27 mouse cellular contexts compared by ENCODE assay signal in the genomic region with DNA sequence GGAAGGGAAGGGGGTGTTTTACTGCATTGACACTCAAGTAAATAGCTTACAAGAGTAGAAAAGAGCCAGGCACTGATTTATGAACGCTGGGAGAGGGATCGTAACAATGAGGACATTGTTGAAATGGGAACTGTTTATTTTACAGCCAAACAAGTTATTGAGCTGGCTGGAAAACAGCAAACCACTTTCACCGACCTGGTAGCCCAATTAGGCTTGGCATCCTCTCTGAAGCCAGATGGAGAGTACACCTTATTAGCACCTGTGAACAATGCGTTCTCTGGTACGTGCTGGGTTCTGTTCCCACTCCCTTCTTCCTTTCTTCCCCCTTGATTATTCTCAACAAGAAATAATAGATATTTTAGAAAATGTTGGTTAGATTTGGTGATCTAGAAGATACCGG. TPM values are rescaled to one million over a fixed set of nuclear protein-coding genes. Genes with fewer than 3 reads are reported as not detected.
DNase-seq lines count a peak whose midpoint lies in the region; ATAC-seq and TF ChIP-seq lines count a peak whose summit lies in the region.
"Had no signal": no experiment of that assay in that cellular context is flagged by ENCODE, and none has a peak within 500 bp of the region (broad histone marks: within the 10 kb centered on the region; RNA-seq: fewer than 3 reads in every experiment).

No protein-coding gene starts in this region.

- TF ChIP-seq POLR2A in brain, embryonic 14.5 days (IDR thresholded peaks at IDR 0.05; ENCODE audit: borderline replicate concordance, extremely low read depth, insufficient read depth, insufficient read length, poor library complexity, severe bottlenecking): no peak

- H3K4me3 ChIP-seq in forebrain, embryonic 14.5 days (ENCODE audit: low read depth, low read length): no peak overlapping the region
- H3K4me3 ChIP-seq in forebrain, postnatal 0 days (ENCODE audit: low read depth, low read length): no peak overlapping the region
- no peak overlapping the region for H3K4me3 ChIP-seq in limb, embryonic 11.5 days (ENCODE audit: low read depth, low read length)
- no peak overlapping the region for H3K4me3 ChIP-seq in limb, embryonic 10.5 days
- no peak overlapping the region for H3K4me3 ChIP-seq in limb, embryonic 12.5 days (replicated peaks)
- H3K4me3 ChIP-seq in midbrain, embryonic 15.5 days: no peak overlapping the region
- H3K4me3 ChIP-seq: embryonic facial prominence, embryonic 13.5 days; embryonic facial prominence, embryonic 15.5 days; erythroblast, embryonic 14.5 days; forebrain, embryonic 13.5 days had no signal

- H3K9me3 ChIP-seq in forebrain, embryonic 14.5 days (replicated peaks; ENCODE audit: control insufficient read depth, low read length): no peaks in the 10 kb centered on the region
- H3K9me3 ChIP-seq in forebrain, postnatal 0 days (ENCODE audit: low read length): no peaks in the 10 kb centered on the region
- no peaks in the 10 kb centered on the region for H3K9me3 ChIP-seq in limb, embryonic 11.5 days (ENCODE audit: control insufficient read depth, low read length)
- H3K9me3 ChIP-seq in limb, embryonic 10.5 days (replicated peaks): no peaks in the 10 kb centered on the region
- H3K9me3 ChIP-seq in limb, embryonic 12.5 days: no peaks in the 10 kb centered on the region
- no peaks in the 10 kb centered on the region for H3K9me3 ChIP-seq in midbrain, embryonic 15.5 days
- H3K9me3 ChIP-seq: embryonic facial prominence, embryonic 13.5 days; embryonic facial prominence, embryonic 15.5 days; forebrain, embryonic 13.5 days had no signal

- H3K36me3 ChIP-seq in forebrain, embryonic 14.5 days (ENCODE audit: control insufficient read depth, insufficient read depth, low read length): no peaks in the 10 kb centered on the region
- H3K36me3 ChIP-seq in forebrain, postnatal 0 days (ENCODE audit: insufficient read depth): no peaks in the 10 kb centered on the region
- H3K36me3 ChIP-seq in limb, embryonic 11.5 days (ENCODE audit: control insufficient read depth, insufficient read depth, low read length): no peaks in the 10 kb centered on the region
- no peaks in the 10 kb centered on the region for H3K36me3 ChIP-seq in limb, embryonic 10.5 days
- H3K36me3 ChIP-seq in limb, embryonic 12.5 days: no peaks in the 10 kb centered on the region
- no peaks in the 10 kb centered on the region for H3K36me3 ChIP-seq in midbrain, embryonic 15.5 days (replicated peaks)
- H3K36me3 ChIP-seq: G1E had no signal

- no peak overlapping the region for H3K27ac ChIP-seq in forebrain, embryonic 14.5 days (ENCODE audit: low read depth, low read length)
- no peak overlapping the region for H3K27ac ChIP-seq in forebrain, postnatal 0 days (ENCODE audit: low read depth, low read length)
- no peak overlapping the region; the same call in 1 of the 2 replicates for H3K27ac ChIP-seq in limb, embryonic 11.5 days (replicated peaks; ENCODE audit: low read depth, low read length)
- H3K27ac ChIP-seq in limb, embryonic 10.5 days: no peak overlapping the region
- peak overlapping the region; percentile 60; the same call in 1 of the 2 replicates for H3K27ac ChIP-seq in limb, embryonic 12.5 days
- no peak overlapping the region for H3K27ac ChIP-seq in midbrain, embryonic 15.5 days
- H3K27ac ChIP-seq: embryonic facial prominence, embryonic 13.5 days; embryonic facial prominence, embryonic 15.5 days; forebrain, embryonic 13.5 days had no signal

- H3K9ac ChIP-seq in forebrain, embryonic 14.5 days (ENCODE audit: low read length): no peak overlapping the region
- no peak overlapping the region for H3K9ac ChIP-seq in forebrain, postnatal 0 days
- no peak overlapping the region for H3K9ac ChIP-seq in limb, embryonic 11.5 days (ENCODE audit: low read length)
- H3K9ac ChIP-seq in limb, embryonic 12.5 days (replicated peaks): no peak overlapping the region
- H3K9ac ChIP-seq in midbrain, embryonic 15.5 days: no peak overlapping the region
- H3K9ac ChIP-seq: embryonic facial prominence, embryonic 13.5 days; embryonic facial prominence, embryonic 15.5 days; forebrain, embryonic 13.5 days had no signal

- no peaks in the 10 kb centered on the region for H3K27me3 ChIP-seq in forebrain, embryonic 14.5 days (replicated peaks; ENCODE audit: control insufficient read depth, insufficient read depth, low read length)
- no peaks in the 10 kb centered on the region for H3K27me3 ChIP-seq in forebrain, postnatal 0 days (ENCODE audit: insufficient read depth, low read length)
- H3K27me3 ChIP-seq in limb, embryonic 11.5 days (ENCODE audit: control insufficient read depth, insufficient read depth, low read length): no peaks in the 10 kb centered on the region
- no peaks in the 10 kb centered on the region for H3K27me3 ChIP-seq in limb, embryonic 10.5 days (ENCODE audit: low read depth, poor library complexity, severe bottlenecking)
- H3K27me3 ChIP-seq in limb, embryonic 12.5 days: no peaks in the 10 kb centered on the region
- H3K27me3 ChIP-seq in midbrain, embryonic 15.5 days (replicated peaks): no peaks in the 10 kb centered on the region
- H3K27me3 ChIP-seq: CH12.LX; embryonic facial prominence, embryonic 13.5 days; embryonic facial prominence, embryonic 15.5 days; forebrain, embryonic 13.5 days had no signal

- ATAC-seq in forebrain, embryonic 14.5 days: no peak
- no peak for ATAC-seq in forebrain, postnatal 0 days
- ATAC-seq in limb, embryonic 11.5 days (ENCODE audit: insufficient number of reproducible peaks, low FRiP score, low TSS enrichment, low read depth): no peak
- ATAC-seq in limb, embryonic 12.5 days (ENCODE audit: insufficient number of reproducible peaks, insufficient read depth, low FRiP score, low TSS enrichment, low read depth): no peak
- no peak for ATAC-seq in midbrain, embryonic 15.5 days (replicated peaks)
- ATAC-seq: CD4-positive, CD25-positive, alpha-beta regulatory T cell, adult 4 months; forebrain, embryonic 13.5 days had no signal

- no peak overlapping the region for H3K4me2 ChIP-seq in forebrain, embryonic 14.5 days (ENCODE audit: low read length)
- no peak overlapping the region for H3K4me2 ChIP-seq in forebrain, postnatal 0 days (ENCODE audit: low read depth)
- no peak overlapping the region for H3K4me2 ChIP-seq in limb, embryonic 11.5 days (ENCODE audit: low read depth, severe bottlenecking)
- no peak overlapping the region for H3K4me2 ChIP-seq in limb, embryonic 12.5 days
- H3K4me2 ChIP-seq in midbrain, embryonic 15.5 days: no peak overlapping the region
- H3K4me2 ChIP-seq: embryonic facial prominence, embryonic 13.5 days; embryonic facial prominence, embryonic 15.5 days; forebrain, embryonic 13.5 days had no signal

- TF ChIP-seq CTCF in forebrain, postnatal 0 days (IDR thresholded peaks at IDR 0.05; ENCODE audit: low read depth): no peak
- no peak for TF ChIP-seq CTCF in brain, embryonic 14.5 days (IDR thresholded peaks at IDR 0.05; ENCODE audit: borderline replicate concordance, extremely low read depth, insufficient read depth, insufficient read length)

- WGBS in forebrain, embryonic 14.5 days: 37% methylated on average over 6 of the region's 6 CpGs
- 43% methylated on average over 6 of the region's 6 CpGs for WGBS in forebrain, postnatal 0 days
- WGBS in limb, embryonic 11.5 days: 43% methylated on average over 6 of the region's 6 CpGs
- 66% methylated on average over 6 of the region's 6 CpGs for WGBS in limb, embryonic 10.5 days
- 38% methylated on average over 6 of the region's 6 CpGs for WGBS in limb, embryonic 12.5 days
- 79% methylated on average over 6 of the region's 6 CpGs for WGBS in midbrain, embryonic 15.5 days

- no peaks in the 10 kb centered on the region for H3K4me1 ChIP-seq in forebrain, embryonic 14.5 days (ENCODE audit: control insufficient read depth, insufficient read depth, low read length)
- no peaks in the 10 kb centered on the region for H3K4me1 ChIP-seq in forebrain, postnatal 0 days (ENCODE audit: insufficient read depth)
- H3K4me1 ChIP-seq in limb, embryonic 11.5 days (ENCODE audit: control insufficient read depth, insufficient read depth, low read length): 0 out of 2 replicates have a peak, but pooled peaks cover 3% of the 10 kb centered on the region
- peaks cover 8% of the 10 kb centered on the region for H3K4me1 ChIP-seq in limb, embryonic 10.5 days
- peaks cover 3% of the 10 kb centered on the region; the same call in 1 of the 2 replicates for H3K4me1 ChIP-seq in limb, embryonic 12.5 days (replicated peaks)
- peaks cover 2% of the 10 kb centered on the region; the same call in 1 of the 2 replicates for H3K4me1 ChIP-seq in midbrain, embryonic 15.5 days
- H3K4me1 ChIP-seq: embryonic facial prominence, embryonic 15.5 days had no signal

- peak; percentile 37 for DNase-seq in forebrain, embryonic 14.5 days (ENCODE audit: low spot score)
- no peak for DNase-seq in forebrain, postnatal 0 days
- peak; percentile 41 for DNase-seq in limb, embryonic 11.5 days (ENCODE audit: low spot score)
- no peak for DNase-seq in limb, embryonic 10.5 days (ENCODE audit: low spot score)
- peak; percentile 55 for DNase-seq in brain, embryonic 14.5 days (ENCODE audit: low read depth)
- no peak for DNase-seq in spleen, postnatal 36 days (ENCODE audit: low spot score in 2 of 2)
- DNase-seq: adrenal gland, adult 2 months; adrenal gland, postnatal 10 days; adrenal gland, postnatal 25 days; B cell, adult 2 months; cerebellum, adult 11 months; cerebellum, adult 18-20 months; cerebellum, adult 8-10 months; cerebellum, adult 9-11 months; cerebellum, postnatal 14 days; cerebellum, postnatal 36 days; embryo, embryonic 11 days had no signal

RNA-seq across cellular contexts. Expression of a gene that starts 11.7 kb away (rescaled TPM):
- polyA plus RNA-seq in forebrain, embryonic 14.5 days (2014; fragmentation: Nextera tagmentation; extraction: Ambion mirVana): 15.0 and 17.9 TPM in 2 replicates
- total RNA-seq in forebrain, postnatal 0 days (2014; rRNA removed): 18.4 and 35.0 TPM in 2 replicates
- 10.4 and 16.3 TPM in 2 replicates for polyA plus RNA-seq in forebrain, postnatal 0 days (2015; fragmentation: Nextera tagmentation; extraction: Ambion mirVana)
- 13.6 and 15.2 TPM in 2 replicates for polyA plus RNA-seq in limb, embryonic 11.5 days (2014; fragmentation: Nextera tagmentation; extraction: Ambion mirVana)
- 6.7 and 7.7 TPM in 2 replicates for polyA plus RNA-seq in limb, embryonic 10.5 days (2016; fragmentation: Nextera tagmentation; extraction: Ambion mirVana)
- 28.9 and 31.0 TPM in 2 replicates for polyA plus RNA-seq in brain, embryonic 14.5 days (2012; rRNA removed)
- 24.9 and 39.1 TPM in 2 replicates for polyA plus RNA-seq in limb, embryonic 12.5 days (2016; fragmentation: Nextera tagmentation; extraction: Ambion mirVana)
- 12.2 and 13.5 TPM in 2 replicates for polyA plus RNA-seq in midbrain, embryonic 15.5 days (2015; fragmentation: Nextera tagmentation; extraction: Ambion mirVana)
- total RNA-seq: common myeloid progenitor, adult 5-6 weeks had no signal
- polyA plus RNA-seq: CD4-positive, CD25-positive, alpha-beta regulatory T cell, adult 4 months; erythroblast, embryonic 14.5 days; G1E had no signal

Comparison
In these comparisons a context has a peak if more than half of its experiments do, and no peak if none do; other contexts are left out.
1. DNase-seq: peak in forebrain, embryonic 14.5 days (single experiment), limb, embryonic 11.5 days (single experiment) and brain, embryonic 14.5 days (single experiment); none in forebrain, postnatal 0 days (single experiment), limb, embryonic 10.5 days (single experiment) and spleen, postnatal 36 days (0 of 2).